Mouse (Mus musculus) CH12.LX (cell line): ENCODE measurements around the gene Unc93b1. TPM values are rescaled to one million over a fixed set of nuclear protein-coding genes. Genes with fewer than 3 reads are reported as not detected.

Experiments
- DNase-seq: peaks from one replicate; pipeline ENCODE4 v3.0.0-alpha.2; 2013; ENCODE audit errors: extremely low read depth
- H3K27ac ChIP-seq: 2 replicates; pipeline ENCODE4 v1.5.1; 2012; ENCODE audit warnings: low read depth, mild to moderate bottlenecking, control low read depth, moderate library complexity; ENCODE audit not compliant: insufficient read depth
- H3K27me3 ChIP-seq: replicated peaks from 2 replicates; pipeline ENCODE3; 2012; ENCODE audit warnings: inconsistent platforms
- H3K36me3 ChIP-seq, 2 experiments: replicated peaks in 1 of 2; 2 replicates each; pipeline versions ENCODE3 to v1.6.1; 2012; ENCODE audit warnings: inconsistent platforms in 1 of 2, low read length in 1 of 2, mild to moderate bottlenecking in 1 of 2, mixed read lengths in 1 of 2, moderate library complexity in 1 of 2; ENCODE audit not compliant: control insufficient read depth in 1 of 2, insufficient read depth in 1 of 2
- H3K4me1 ChIP-seq, 2 experiments: 2 replicates each; pipeline ENCODE4 v1.6.1; 2012; ENCODE audit warnings: inconsistent platforms in 1 of 2, moderate library complexity in 1 of 2; ENCODE audit not compliant: insufficient read depth in 2 of 2, control insufficient read depth in 1 of 2
- H3K4me2 ChIP-seq: 2 replicates; pipeline ENCODE4 v1.6.1; 2012; ENCODE audit warnings: low read depth, mild to moderate bottlenecking, control low read depth; ENCODE audit not compliant: poor library complexity, insufficient read depth, severe bottlenecking
- H3K4me3 ChIP-seq, 3 experiments: fragments of 150-350 bp in 1 of 3; sonication (generic) in 1 of 3; replicated peaks in 1 of 3; 2 replicates each; pipeline versions ENCODE3 to v1.5.1; 2011 to 2012; ENCODE audit warnings: low read depth in 2 of 3, low read length in 2 of 3, mild to moderate bottlenecking in 2 of 3, moderate library complexity in 2 of 3, control low read depth in 1 of 3, improper control_type of control experiment in 1 of 3, inconsistent platforms in 1 of 3, mixed read lengths in 1 of 3; ENCODE audit not compliant: poor library complexity in 1 of 3
- H3K79me2 ChIP-seq: replicated peaks from 2 replicates; pipeline ENCODE4 v1.6.1; 2012; ENCODE audit warnings: mild to moderate bottlenecking, moderate library complexity; ENCODE audit not compliant: control insufficient read depth, poor library complexity, insufficient read depth, severe bottlenecking; ENCODE audit errors: extremely low read depth
- H3K9ac ChIP-seq: 2 replicates; pipeline ENCODE4 v1.6.1; 2012; ENCODE audit warnings: low read depth, mild to moderate bottlenecking, control low read depth, moderate library complexity; ENCODE audit not compliant: insufficient read depth
- H3K9me3 ChIP-seq: replicated peaks from 2 replicates; pipeline ENCODE3; 2012; ENCODE audit warnings: low read length, inconsistent platforms, mixed read lengths
- BHLHE40 ChIP-seq: IDR thresholded peaks from 2 replicates; pipeline ENCODE4 v1.6.1; 2011; ENCODE audit warnings: mild to moderate bottlenecking, low read depth, low read length, improper control_type of control experiment
- CHD2 ChIP-seq: IDR thresholded peaks from 2 replicates; pipeline ENCODE4 v1.6.1; 2011; ENCODE audit warnings: low read length, improper control_type of control experiment
- ELF1 ChIP-seq: IDR thresholded peaks from 2 replicates; pipeline ENCODE4 v1.6.1; 2014; ENCODE audit warnings: low read depth, mild to moderate bottlenecking, inconsistent platforms, low read length, improper control_type of control experiment
- ETS1 ChIP-seq: conservative IDR thresholded peaks from 2 replicates; pipeline ENCODE4 v1.6.1; 2012; ENCODE audit warnings: low read depth, mild to moderate bottlenecking, inconsistent platforms, low read length, improper control_type of control experiment, moderate library complexity
- HCFC1 ChIP-seq: IDR thresholded peaks from 2 replicates; pipeline ENCODE4 v1.6.1; 2012; ENCODE audit warnings: low read depth, mild to moderate bottlenecking, inconsistent platforms, low read length, improper control_type of control experiment
- IRF4 ChIP-seq: IDR thresholded peaks from 2 replicates; pipeline ENCODE4 v1.6.1; 2014; ENCODE audit warnings: low read depth, mild to moderate bottlenecking, inconsistent platforms, low read length, improper control_type of control experiment
- JUN ChIP-seq: IDR thresholded peaks from 2 replicates; pipeline ENCODE4 v1.6.1; 2011; ENCODE audit warnings: low read depth, mild to moderate bottlenecking, low read length, improper control_type of control experiment, moderate library complexity; ENCODE audit not compliant: insufficient read depth
- JUND ChIP-seq: conservative IDR thresholded peaks from 2 replicates; pipeline ENCODE4 v1.6.1; 2011; ENCODE audit warnings: low read depth, low read length, improper control_type of control experiment
- MAFK ChIP-seq: IDR thresholded peaks from 2 replicates; pipeline ENCODE4 v1.6.1; 2011; ENCODE audit warnings: low read length, improper control_type of control experiment; ENCODE audit not compliant: insufficient replicate concordance
- MAX ChIP-seq: IDR thresholded peaks from 2 replicates; pipeline ENCODE4 v1.6.1; 2011; ENCODE audit warnings: low read length, improper control_type of control experiment
- MAZ ChIP-seq: IDR thresholded peaks from 2 replicates; pipeline ENCODE4 v1.6.1; 2012; ENCODE audit warnings: low read depth, mild to moderate bottlenecking, inconsistent platforms, low read length, improper control_type of control experiment, moderate library complexity
- MEF2A ChIP-seq: IDR thresholded peaks from 2 replicates; pipeline ENCODE4 v1.6.1; 2014; ENCODE audit warnings: low read depth, mild to moderate bottlenecking, inconsistent platforms, low read length, improper control_type of control experiment, borderline replicate concordance
- MXI1 ChIP-seq: IDR thresholded peaks from 2 replicates; pipeline ENCODE4 v1.6.1; 2011; ENCODE audit warnings: mild to moderate bottlenecking, low read depth, low read length, improper control_type of control experiment
- MYC ChIP-seq: IDR thresholded peaks from 2 replicates; pipeline ENCODE4 v1.6.1; 2011; ENCODE audit warnings: low read depth, mild to moderate bottlenecking, improper control_type of control experiment, low read length
- POLR2A ChIP-seq: IDR thresholded peaks from 2 replicates; pipeline ENCODE4 v1.6.1; 2011; ENCODE audit warnings: low read depth, mild to moderate bottlenecking, improper control_type of control experiment, low read length
- POLR2AphosphoS2 ChIP-seq: IDR thresholded peaks from 2 replicates; pipeline ENCODE4 v1.6.1; 2011; ENCODE audit warnings: low read depth, low read length, improper control_type of control experiment
- SIN3A ChIP-seq: IDR thresholded peaks from 2 replicates; pipeline ENCODE4 v1.6.1; 2012; ENCODE audit warnings: low read length, improper control_type of control experiment, inconsistent platforms
- TCF12 ChIP-seq: IDR thresholded peaks from 2 replicates; pipeline ENCODE4 v1.6.1; 2014; ENCODE audit warnings: low read depth, mild to moderate bottlenecking, inconsistent platforms, low read length, improper control_type of control experiment
- USF2 ChIP-seq: conservative IDR thresholded peaks from 2 replicates; pipeline ENCODE4 v1.6.1; 2011; ENCODE audit warnings: low read depth, low read length, improper control_type of control experiment
- dilution Hi-C: fragments of 300-500 bp; cut with MboI; formaldehyde crosslinking; loops from 2 replicates; pipeline ENCODE4 v1.14.3; 2020; ENCODE audit warnings: low sequenced_read_pairs; ENCODE audit not compliant: extremely low pct_unique_long_range_greater_than_20kb, extremely low pct_ligation_motif_present
- in situ Hi-C: fragments of 300-500 bp; cut with MboI; formaldehyde crosslinking; loops from 3 replicates; pipeline ENCODE4 v1.14.3; 2019; ENCODE audit warnings: low sequenced_read_pairs, low pct_ligation_motif_present, low pct_unique_long_range_greater_than_20kb, mixed read lengths
- polyA plus RNA-seq: library from polyadenylated mRNA; unstranded; fragments of >175 nt; gene quantifications from 2 replicates; pipeline ENCODE4 v1.2.1, GENCODE M21; 2012; ENCODE audit warnings: low read depth; ENCODE audit not compliant: insufficient read length
- total RNA-seq, 2 experiments: library from RNA; depleted of rRNA; stranded (reverse); fragments of 300-350 nt in 1 of 2; fragments of >200 nt in 1 of 2; gene quantifications; 2 replicates each; pipeline ENCODE4 v1.2.3; 2012 to 2014

Gene Unc93b1
- total and polyA plus RNA-seq, 3 experiments: 82.3 to 117 (median 84.7) TPM

DNA sequence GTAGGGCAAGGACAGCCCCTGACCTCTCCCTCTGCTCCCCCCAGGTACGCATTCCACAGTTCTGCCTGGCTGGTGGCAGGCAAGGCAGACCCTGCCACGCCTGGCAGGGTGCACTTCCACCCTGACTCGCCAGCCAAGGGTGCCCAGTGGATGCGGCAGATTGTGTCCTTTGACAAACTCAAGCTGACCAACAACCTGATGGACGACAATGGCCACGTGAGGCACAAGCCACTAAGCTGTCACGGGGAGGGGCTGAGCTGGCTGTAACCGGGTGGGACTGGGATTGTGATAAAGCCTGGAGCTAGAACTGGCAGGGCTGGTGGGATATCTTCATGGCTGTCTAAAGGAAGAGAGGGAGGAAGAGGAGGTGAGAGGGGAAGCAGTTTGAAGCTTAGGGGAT, 62.2 kb downstream of the Unc93b1 start:
- Histone ChIP-seq H3K36me3 (peaks cover 0 to 6% of the 10 kb centered on the region in 2 experiments), H3K27ac (no peak overlapping the region), H3K4me3 (no peak overlapping the region), H3K79me2 (no peaks in the 10 kb centered on the region), H3K4me1 (peaks cover 11 to 23% of the 10 kb centered on the region in 2 experiments), H3K9me3 (no peaks in the 10 kb centered on the region), H3K27me3 (peaks cover 44% of the 10 kb centered on the region), H3K9ac (no peak overlapping the region), H3K4me2 (no peak overlapping the region)
- DNase-seq: no peak
- TF ChIP-seq MAFK: no peak
- TF ChIP-seq ETS1: no peak
- no peak for TF ChIP-seq IRF4
- in situ Hi-C loops: no loop called here
- dilution Hi-C loops: no loop called here

DNA sequence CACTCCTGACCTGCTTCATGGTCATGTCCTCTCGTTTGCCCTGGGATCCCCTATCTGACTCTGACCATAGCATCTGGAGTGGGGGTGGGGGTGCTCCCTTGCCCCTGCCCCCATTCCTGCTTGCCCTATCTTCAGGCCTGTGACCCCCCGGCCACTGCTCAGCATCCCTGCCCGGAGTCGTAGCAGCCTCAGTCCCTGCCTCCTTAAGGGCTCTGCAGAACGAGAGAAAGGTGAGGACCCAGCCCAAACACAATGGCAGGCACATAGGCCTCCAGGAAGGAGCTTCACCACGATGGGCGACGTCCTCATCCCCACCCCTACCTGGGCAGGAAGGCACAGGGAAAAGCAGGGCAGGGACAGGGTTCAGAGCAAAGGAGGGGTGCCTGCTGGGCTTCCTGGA, 63.3 kb downstream of the Unc93b1 start:
- Histone ChIP-seq H3K79me2 (no peaks in the 10 kb centered on the region), H3K27ac (no peak overlapping the region), H3K27me3 (peaks cover 33% of the 10 kb centered on the region), H3K4me1 (peaks cover 11 to 23% of the 10 kb centered on the region in 2 experiments), H3K4me3 (no peak overlapping the region), H3K9ac (no peak overlapping the region), H3K9me3 (no peaks in the 10 kb centered on the region)
- dilution Hi-C loops: no loop called here
- in situ Hi-C loops: no loop called here
- no peak for DNase-seq
- no peak for TF ChIP-seq HCFC1
- no peak for TF ChIP-seq MXI1
- no peak for TF ChIP-seq JUN
- no peak for TF ChIP-seq MAX
- TF ChIP-seq CHD2: no peak
- TF ChIP-seq ELF1: no peak
- no peak for TF ChIP-seq TCF12
- TF ChIP-seq MYC: no peak
- no peak for TF ChIP-seq USF2
- no peak for TF ChIP-seq POLR2A
- TF ChIP-seq ETS1: no peak
- TF ChIP-seq SIN3A: no peak
- no peak for TF ChIP-seq MAZ
- TF ChIP-seq JUND: no peak
- no peak for TF ChIP-seq IRF4
- TF ChIP-seq POLR2AphosphoS2: no peak
- no peak for TF ChIP-seq MEF2A
- no peak for TF ChIP-seq BHLHE40
- no peak for TF ChIP-seq MAFK
- TF ChIP-seq, all 38 proteins: peak for 0
- Histone ChIP-seq H3K4me2 (no peak overlapping the region), H3K36me3 (peaks cover under 1 to 15% of the 10 kb centered on the region in 2 experiments)

Other genes with a start within 250 kb of the Unc93b1 start
Only the 20 nearest of the 28 such genes appear.
- gene Kmt5b, start 167.8 kb upstream of the Unc93b1 start, total RNA-seq (2012; rRNA removed): 10.9 and 11.0 TPM in 2 replicates
- gene Kmt5b, start 167.8 kb upstream of the Unc93b1 start, total RNA-seq (2014; rRNA removed): 13.9 and 15.1 TPM in 2 replicates
- 16.6 and 24.2 TPM in 2 replicates for gene Kmt5b, start 167.8 kb upstream of the Unc93b1 start, polyA plus RNA-seq
- gene Chka, start 83.4 kb upstream of the Unc93b1 start, total RNA-seq (2012; rRNA removed): 10.1 and 10.3 TPM in 2 replicates
- gene Chka, start 83.4 kb upstream of the Unc93b1 start, total RNA-seq (2014; rRNA removed): 7.6 and 8.0 TPM in 2 replicates
- 11.6 and 13.0 TPM in 2 replicates for gene Chka, start 83.4 kb upstream of the Unc93b1 start, polyA plus RNA-seq
- 46.6 and 53.2 TPM in 2 replicates for gene Tcirg1, start 28.1 kb upstream of the Unc93b1 start, total RNA-seq (2012; rRNA removed)
- 48.5 and 51.6 TPM in 2 replicates for gene Tcirg1, start 28.1 kb upstream of the Unc93b1 start, total RNA-seq (2014; rRNA removed)
- 62.8 and 67.2 TPM in 2 replicates for gene Tcirg1, start 28.1 kb upstream of the Unc93b1 start, polyA plus RNA-seq
- 216 TPM in 2 replicates for gene Ndufs8, start 22.4 kb upstream of the Unc93b1 start, total RNA-seq (2012; rRNA removed)
- 196 and 248 TPM in 2 replicates for gene Ndufs8, start 22.4 kb upstream of the Unc93b1 start, total RNA-seq (2014; rRNA removed)
- 182 and 195 TPM in 2 replicates for gene Ndufs8, start 22.4 kb upstream of the Unc93b1 start, polyA plus RNA-seq
- gene Aldh3b1, start 5.4 kb upstream of the Unc93b1 start, total RNA-seq (2012; rRNA removed): 5.7 and 8.1 TPM in 2 replicates
- 3.7 and 5.9 TPM in 2 replicates for gene Aldh3b1, start 5.4 kb upstream of the Unc93b1 start, total RNA-seq (2014; rRNA removed)
- 7.4 and 8.1 TPM in 2 replicates for gene Aldh3b1, start 5.4 kb upstream of the Unc93b1 start, polyA plus RNA-seq
- not detected in 2 replicates for gene Aldh3b3, start 23.5 kb downstream of the Unc93b1 start, total RNA-seq (2012; rRNA removed)
- gene Aldh3b3, start 23.5 kb downstream of the Unc93b1 start, total RNA-seq (2014; rRNA removed): not detected in 2 replicates
- not detected in 2 replicates for gene Aldh3b3, start 23.5 kb downstream of the Unc93b1 start, polyA plus RNA-seq
- not detected in 2 replicates for gene Aldh3b2, start 37.1 kb downstream of the Unc93b1 start, total RNA-seq (2012; rRNA removed)
- gene Aldh3b2, start 37.1 kb downstream of the Unc93b1 start, total RNA-seq (2014; rRNA removed): not detected in 2 replicates
- gene Aldh3b2, start 37.1 kb downstream of the Unc93b1 start, polyA plus RNA-seq: not detected in 2 replicates
- 0.25 TPM in 1 of 2 replicates, not detected in the other for gene Acy3, start 51.4 kb downstream of the Unc93b1 start, total RNA-seq (2012; rRNA removed)
- not detected in 2 replicates for gene Acy3, start 51.4 kb downstream of the Unc93b1 start, total RNA-seq (2014; rRNA removed)
- gene Acy3, start 51.4 kb downstream of the Unc93b1 start, polyA plus RNA-seq: 0.29 and 0.83 TPM in 2 replicates
- gene Tbx10, start 57.6 kb downstream of the Unc93b1 start, total RNA-seq (2012; rRNA removed): not detected in 2 replicates
- gene Tbx10, start 57.6 kb downstream of the Unc93b1 start, total RNA-seq (2014; rRNA removed): not detected in 2 replicates
- not detected in 2 replicates for gene Tbx10, start 57.6 kb downstream of the Unc93b1 start, polyA plus RNA-seq
- 31.4 and 36.3 TPM in 2 replicates for gene Nudt8, start 65.4 kb downstream of the Unc93b1 start, total RNA-seq (2012; rRNA removed)
- 31.7 and 40.2 TPM in 2 replicates for gene Nudt8, start 65.4 kb downstream of the Unc93b1 start, total RNA-seq (2014; rRNA removed)
- 24.7 and 28.2 TPM in 2 replicates for gene Nudt8, start 65.4 kb downstream of the Unc93b1 start, polyA plus RNA-seq
- 2.0 and 2.1 TPM in 2 replicates for gene Gm49405, start 65.4 kb downstream of the Unc93b1 start, total RNA-seq (2012; rRNA removed)
- gene Gm49405, start 65.4 kb downstream of the Unc93b1 start, total RNA-seq (2014; rRNA removed): 0.99 and 1.1 TPM in 2 replicates
- 2.7 and 3.3 TPM in 2 replicates for gene Gm49405, start 65.4 kb downstream of the Unc93b1 start, polyA plus RNA-seq
- 4.4 and 5.2 TPM in 2 replicates for gene Doc2g, start 68.1 kb downstream of the Unc93b1 start, total RNA-seq (2012; rRNA removed)
- 2.1 and 2.7 TPM in 2 replicates for gene Doc2g, start 68.1 kb downstream of the Unc93b1 start, total RNA-seq (2014; rRNA removed)
- gene Doc2g, start 68.1 kb downstream of the Unc93b1 start, polyA plus RNA-seq: 5.7 and 6.4 TPM in 2 replicates
- 183 TPM in 2 replicates for gene Ndufv1, start 77.6 kb downstream of the Unc93b1 start, total RNA-seq (2012; rRNA removed)
- 119 TPM in 2 replicates for gene Ndufv1, start 77.6 kb downstream of the Unc93b1 start, total RNA-seq (2014; rRNA removed)
- gene Ndufv1, start 77.6 kb downstream of the Unc93b1 start, polyA plus RNA-seq: 133 and 136 TPM in 2 replicates
- gene Gstp1, start 102.8 kb downstream of the Unc93b1 start, total RNA-seq (2012; rRNA removed): 529 and 544 TPM in 2 replicates
- gene Gstp1, start 102.8 kb downstream of the Unc93b1 start, total RNA-seq (2014; rRNA removed): 333 and 343 TPM in 2 replicates
- 468 and 696 TPM in 2 replicates for gene Gstp1, start 102.8 kb downstream of the Unc93b1 start, polyA plus RNA-seq
- gene Gstp2, start 110.8 kb downstream of the Unc93b1 start, total RNA-seq (2012; rRNA removed): 6.0 and 21.1 TPM in 2 replicates
- gene Gstp2, start 110.8 kb downstream of the Unc93b1 start, total RNA-seq (2014; rRNA removed): not detected in 2 replicates
- gene Gstp2, start 110.8 kb downstream of the Unc93b1 start, polyA plus RNA-seq: 1.4 and 2.4 TPM in 2 replicates
- 0.46 and 1.4 TPM in 2 replicates for gene Gstp3, start 124.4 kb downstream of the Unc93b1 start, total RNA-seq (2012; rRNA removed)
- not detected in 2 replicates for gene Gstp3, start 124.4 kb downstream of the Unc93b1 start, total RNA-seq (2014; rRNA removed)
- not detected in 2 replicates for gene Gstp3, start 124.4 kb downstream of the Unc93b1 start, polyA plus RNA-seq
- gene Cabp2, start 146.4 kb downstream of the Unc93b1 start, total RNA-seq (2012; rRNA removed): not detected in 2 replicates
- gene Cabp2, start 146.4 kb downstream of the Unc93b1 start, total RNA-seq (2014; rRNA removed): not detected in 2 replicates
- gene Cabp2, start 146.4 kb downstream of the Unc93b1 start, polyA plus RNA-seq: not detected in 2 replicates
- 69.5 and 90.3 TPM in 2 replicates for gene Cdk2ap2, start 162.0 kb downstream of the Unc93b1 start, total RNA-seq (2012; rRNA removed)
- 57.0 and 63.4 TPM in 2 replicates for gene Cdk2ap2, start 162.0 kb downstream of the Unc93b1 start, total RNA-seq (2014; rRNA removed)
- gene Cdk2ap2, start 162.0 kb downstream of the Unc93b1 start, polyA plus RNA-seq: 55.6 and 67.1 TPM in 2 replicates
- gene Pitpnm1, start 164.8 kb downstream of the Unc93b1 start, total RNA-seq (2012; rRNA removed): 43.8 and 46.1 TPM in 2 replicates
- gene Pitpnm1, start 164.8 kb downstream of the Unc93b1 start, total RNA-seq (2014; rRNA removed): 14.8 and 15.9 TPM in 2 replicates
- gene Pitpnm1, start 164.8 kb downstream of the Unc93b1 start, polyA plus RNA-seq: 33.3 and 34.7 TPM in 2 replicates
- gene Aip, start 190.7 kb downstream of the Unc93b1 start, total RNA-seq (2012; rRNA removed): 37.5 and 39.7 TPM in 2 replicates
- gene Aip, start 190.7 kb downstream of the Unc93b1 start, total RNA-seq (2014; rRNA removed): 10.8 and 11.7 TPM in 2 replicates
- gene Aip, start 190.7 kb downstream of the Unc93b1 start, polyA plus RNA-seq: 64.8 and 87.9 TPM in 2 replicates